ENCODE assay signal across 17 mouse cellular contexts in the genomic region with DNA sequence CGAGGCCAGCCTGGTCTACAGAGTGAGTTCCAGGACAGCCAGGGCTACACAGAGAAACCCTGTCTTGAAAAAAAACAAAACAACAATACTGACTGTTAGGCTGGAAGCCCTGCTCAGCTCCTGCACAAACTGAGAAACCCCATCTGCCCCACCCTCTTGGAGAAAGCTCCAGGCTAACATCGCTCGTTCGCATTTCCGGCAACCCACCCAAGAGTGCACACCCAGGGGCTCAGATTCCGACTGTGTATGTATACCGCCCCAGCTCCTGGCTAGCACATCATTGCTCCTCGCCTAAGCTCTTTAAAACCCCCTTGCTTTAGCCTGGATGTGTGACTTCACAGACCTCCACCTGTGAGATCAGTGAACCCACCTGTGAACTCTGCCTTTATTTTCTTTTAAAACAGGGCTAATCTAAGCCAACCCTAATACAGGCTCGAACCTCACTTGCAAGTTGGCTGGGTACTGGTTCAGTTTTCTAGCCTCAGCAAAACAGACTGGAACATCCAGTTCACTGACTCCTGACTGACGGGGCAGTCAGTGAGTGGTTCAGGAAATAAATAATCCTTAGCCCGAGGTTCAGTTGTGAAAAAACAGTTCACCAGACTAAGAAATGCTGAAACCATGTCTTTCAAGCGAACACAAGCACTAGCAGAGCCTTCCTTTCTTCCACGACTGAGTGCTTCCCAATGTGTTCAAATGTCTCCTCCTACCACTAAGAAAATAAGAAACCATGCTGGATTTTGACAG. TPM values are rescaled to one million over a fixed set of nuclear protein-coding genes. Genes with fewer than 3 reads are reported as not detected.
DNase-seq lines count a peak whose midpoint lies in the region; ATAC-seq lines count a peak whose summit lies in the region.
"Had no signal": no experiment of that assay in that cellular context is flagged by ENCODE, and none has a peak within 500 bp of the region (broad histone marks: within the 10 kb centered on the region; RNA-seq: fewer than 3 reads in every experiment).

No protein-coding gene starts in this region.

- no peaks in the 10 kb centered on the region for H3K27me3 ChIP-seq in heart, embryonic 11.5 days (ENCODE audit: control insufficient read depth, insufficient read depth, low read length)
- H3K27me3 ChIP-seq in midbrain, embryonic 11.5 days (ENCODE audit: control insufficient read depth, insufficient read depth, low read length) = no peaks in the 10 kb centered on the region
- H3K27me3 ChIP-seq in midbrain, embryonic 15.5 days (replicated peaks) = no peaks in the 10 kb centered on the region
- H3K27me3 ChIP-seq in kidney, embryonic 15.5 days = no peaks in the 10 kb centered on the region
- H3K27me3 ChIP-seq in liver, embryonic 16.5 days (ENCODE audit: control insufficient read depth, insufficient read depth, low read depth, low read length) = no peaks in the 10 kb centered on the region
- H3K27me3 ChIP-seq: CH12.LX; embryonic facial prominence, embryonic 12.5 days; hindbrain, embryonic 13.5 days; intestine, embryonic 15.5 days; neural tube, embryonic 15.5 days had no signal

- no peak overlapping the region for H3K9ac ChIP-seq in heart, embryonic 11.5 days (ENCODE audit: low read depth, low read length)
- H3K9ac ChIP-seq in midbrain, embryonic 11.5 days (ENCODE audit: low read length) = no peak overlapping the region
- H3K9ac ChIP-seq in midbrain, embryonic 15.5 days = no peak overlapping the region
- H3K9ac ChIP-seq in kidney, embryonic 15.5 days = no peak overlapping the region
- H3K9ac ChIP-seq in liver, embryonic 16.5 days (ENCODE audit: low read depth, low read length) = no peak overlapping the region
- H3K9ac ChIP-seq: embryonic facial prominence, embryonic 12.5 days; hindbrain, embryonic 13.5 days; intestine, embryonic 15.5 days; neural tube, embryonic 15.5 days had no signal

- H3K27ac ChIP-seq in heart, embryonic 11.5 days (ENCODE audit: low read depth, low read length) = no peak overlapping the region
- H3K27ac ChIP-seq in midbrain, embryonic 11.5 days (ENCODE audit: low read depth, low read length) = no peak overlapping the region
- no peak overlapping the region for H3K27ac ChIP-seq in midbrain, embryonic 15.5 days
- H3K27ac ChIP-seq in kidney, embryonic 15.5 days = peak overlapping the region; percentile 62
- H3K27ac ChIP-seq in liver, embryonic 16.5 days (ENCODE audit: low read length) = 0 out of 2 replicates have a peak overlapping the region, but pooled peaks have one; percentile 17
- H3K27ac ChIP-seq: embryonic facial prominence, embryonic 12.5 days; hindbrain, embryonic 13.5 days; intestine, embryonic 15.5 days; neural tube, embryonic 15.5 days had no signal

- no peaks in the 10 kb centered on the region for H3K9me3 ChIP-seq in heart, embryonic 11.5 days (replicated peaks; ENCODE audit: control insufficient read depth, low read length)
- no peaks in the 10 kb centered on the region for H3K9me3 ChIP-seq in midbrain, embryonic 11.5 days (ENCODE audit: control insufficient read depth, low read length)
- H3K9me3 ChIP-seq in midbrain, embryonic 15.5 days = no peaks in the 10 kb centered on the region
- no peaks in the 10 kb centered on the region for H3K9me3 ChIP-seq in kidney, embryonic 15.5 days (replicated peaks)
- no peaks in the 10 kb centered on the region for H3K9me3 ChIP-seq in liver, embryonic 16.5 days (replicated peaks; ENCODE audit: control insufficient read depth, low read length)
- H3K9me3 ChIP-seq: embryonic facial prominence, embryonic 12.5 days; hindbrain, embryonic 13.5 days; intestine, embryonic 15.5 days; neural tube, embryonic 15.5 days had no signal

- H3K4me1 ChIP-seq in heart, embryonic 11.5 days (ENCODE audit: control insufficient read depth, insufficient read depth, low read length) = no peaks in the 10 kb centered on the region
- no peaks in the 10 kb centered on the region for H3K4me1 ChIP-seq in midbrain, embryonic 11.5 days (ENCODE audit: control insufficient read depth, insufficient read depth, low read length)
- no peaks in the 10 kb centered on the region for H3K4me1 ChIP-seq in midbrain, embryonic 15.5 days
- H3K4me1 ChIP-seq in kidney, embryonic 15.5 days = peaks cover 22% of the 10 kb centered on the region
- peaks cover 18% of the 10 kb centered on the region for H3K4me1 ChIP-seq in liver, embryonic 16.5 days (ENCODE audit: control insufficient read depth, low read depth, low read length)
- H3K4me1 ChIP-seq: hindbrain, embryonic 13.5 days; intestine, embryonic 15.5 days; neural tube, embryonic 15.5 days had no signal

- WGBS in heart, embryonic 11.5 days (ENCODE audit: insufficient replicate concordance) = 81% methylated on average over 13 of the region's 13 CpGs
- 74% methylated on average over 13 of the region's 13 CpGs for WGBS in midbrain, embryonic 11.5 days
- 80% methylated on average over 13 of the region's 13 CpGs for WGBS in midbrain, embryonic 15.5 days
- 52% methylated on average over 13 of the region's 13 CpGs for WGBS in kidney, embryonic 15.5 days
- WGBS in liver, embryonic 16.5 days (ENCODE audit: insufficient replicate concordance) = 81% methylated on average over 13 of the region's 13 CpGs

- ATAC-seq in heart, embryonic 11.5 days (replicated peaks; ENCODE audit: insufficient number of reproducible peaks, low FRiP score, low TSS enrichment) = no peak
- ATAC-seq in midbrain, embryonic 11.5 days (ENCODE audit: low FRiP score) = no peak
- no peak for ATAC-seq in midbrain, embryonic 15.5 days (replicated peaks)
- ATAC-seq in kidney, embryonic 15.5 days (replicated peaks; ENCODE audit: low FRiP score) = 0 out of 2 replicates have a peak, but pooled peaks have one; percentile 52
- ATAC-seq in liver, embryonic 16.5 days (ENCODE audit: low read depth) = no peak

- peak; percentile 88 for DNase-seq in heart, adult 11 months
- peak; percentile 35 for DNase-seq in midbrain, embryonic 11.5 days (ENCODE audit: low spot score, missing footprints)
- no peak for DNase-seq in ovary, adult 18-20 months (ENCODE audit: low spot score)
- DNase-seq in cerebellum, adult 8-10 months = no peak
- DNase-seq: cerebellum, adult 18-20 months; layer of hippocampus, postnatal 36 days; left cerebral cortex, postnatal 4 days; thymus, postnatal 4 days had no signal

- H3K36me3 ChIP-seq in heart, embryonic 11.5 days (ENCODE audit: control insufficient read depth, insufficient read depth, low read length) = no peaks in the 10 kb centered on the region
- H3K36me3 ChIP-seq in midbrain, embryonic 11.5 days (ENCODE audit: control insufficient read depth, insufficient read depth, low read length) = no peaks in the 10 kb centered on the region
- no peaks in the 10 kb centered on the region for H3K36me3 ChIP-seq in midbrain, embryonic 15.5 days (replicated peaks)
- H3K36me3 ChIP-seq in kidney, embryonic 15.5 days = 0 out of 2 replicates have a peak, but pooled peaks cover 6% of the 10 kb centered on the region
- H3K36me3 ChIP-seq in liver, embryonic 16.5 days (ENCODE audit: control insufficient read depth, insufficient read depth) = peaks cover 2% of the 10 kb centered on the region; the same call in 1 of the 2 replicates
- H3K36me3 ChIP-seq: embryonic facial prominence, embryonic 12.5 days; hindbrain, embryonic 13.5 days; intestine, embryonic 15.5 days; neural tube, embryonic 15.5 days had no signal

- no peak overlapping the region for H3K4me3 ChIP-seq in heart, embryonic 11.5 days (ENCODE audit: low read depth, low read length)
- H3K4me3 ChIP-seq in midbrain, embryonic 11.5 days (ENCODE audit: low read depth, low read length) = no peak overlapping the region
- H3K4me3 ChIP-seq in midbrain, embryonic 15.5 days = no peak overlapping the region
- no peak overlapping the region for H3K4me3 ChIP-seq in kidney, embryonic 15.5 days (replicated peaks)
- no peak overlapping the region for H3K4me3 ChIP-seq in liver, embryonic 16.5 days (ENCODE audit: low read depth, low read length)
- H3K4me3 ChIP-seq: embryonic facial prominence, embryonic 12.5 days; hindbrain, embryonic 13.5 days; intestine, embryonic 15.5 days; neural tube, embryonic 15.5 days had no signal

- no peak overlapping the region for H3K4me2 ChIP-seq in heart, embryonic 11.5 days
- H3K4me2 ChIP-seq in midbrain, embryonic 11.5 days = no peak overlapping the region
- H3K4me2 ChIP-seq in midbrain, embryonic 15.5 days = no peak overlapping the region
- no peak overlapping the region for H3K4me2 ChIP-seq in kidney, embryonic 15.5 days
- no peak overlapping the region for H3K4me2 ChIP-seq in liver, embryonic 16.5 days (ENCODE audit: low read depth, low read length)
- H3K4me2 ChIP-seq: embryonic facial prominence, embryonic 12.5 days; hindbrain, embryonic 13.5 days; intestine, embryonic 15.5 days; neural tube, embryonic 15.5 days had no signal

RNA-seq across cellular contexts. Expression of a gene that starts 24.0 kb away (rescaled TPM):
- polyA plus RNA-seq in heart, embryonic 11.5 days (2014; fragmentation: Nextera tagmentation; extraction: Ambion mirVana) = 43.9 and 50.2 TPM in 2 replicates
- polyA plus RNA-seq in midbrain, embryonic 11.5 days (2014; fragmentation: Nextera tagmentation; extraction: Ambion mirVana) = 13.8 and 14.9 TPM in 2 replicates
- polyA plus RNA-seq in midbrain, embryonic 15.5 days (2015; fragmentation: Nextera tagmentation; extraction: Ambion mirVana) = 7.5 and 7.8 TPM in 2 replicates
- 46.3 and 46.4 TPM in 2 replicates for polyA plus RNA-seq in kidney, embryonic 15.5 days (2015; fragmentation: Nextera tagmentation; extraction: Ambion mirVana)
- 29.7 and 32.6 TPM in 2 replicates for polyA plus RNA-seq in liver, embryonic 16.5 days (2015; fragmentation: Nextera tagmentation; extraction: Ambion mirVana)

Comparison
In these comparisons a context has a peak if more than half of its experiments do, and no peak if none do; other contexts are left out.
1. DNase-seq: peak in heart, adult 11 months (single experiment) and midbrain, embryonic 11.5 days (single experiment); none in ovary, adult 18-20 months (single experiment) and cerebellum, adult 8-10 months (single experiment).
2. H3K27ac ChIP-seq: peak in kidney, embryonic 15.5 days (single experiment) and liver, embryonic 16.5 days (single experiment); none in heart, embryonic 11.5 days (single experiment), midbrain, embryonic 11.5 days (single experiment) and midbrain, embryonic 15.5 days (single experiment).